Mouse (Mus musculus): ENCODE results near the gene Tmco4.
A peak's percentile ranks its signal among the peaks of the same experiment; 100 is the strongest.
"Not testable (repeated sequence)": the region's sequence is repeated elsewhere in the genome, so short reads cannot be mapped to it uniquely, and the experiment has no call there.

The Tmco4 gene

GRCm38 (mm10) chr4:138974540-138974939 lies 1.9 kb downstream of the Tmco4 start:
- not testable (repeated sequence) for DNase-seq

DNA sequence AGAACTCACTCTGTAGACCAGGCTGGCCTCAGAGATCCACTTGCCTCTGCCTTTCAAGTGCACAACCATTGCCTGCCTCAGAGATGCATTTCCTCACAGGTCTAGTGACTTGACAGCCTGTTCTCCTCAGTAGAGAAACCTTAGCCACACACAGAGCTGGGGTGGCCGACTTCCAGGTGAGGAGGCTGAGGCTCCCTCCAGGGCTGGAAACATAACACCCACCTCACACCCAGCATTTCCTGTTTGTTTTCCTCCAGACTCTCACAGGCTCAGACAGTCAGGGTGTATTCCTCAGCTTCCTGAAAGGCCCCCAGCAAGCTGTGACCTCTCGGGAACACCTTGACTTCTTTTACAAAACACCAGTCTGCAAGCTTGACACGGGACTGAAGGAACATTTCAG lies 2.5 kb downstream of the Tmco4 start:
- no peak for DNase-seq

DNA sequence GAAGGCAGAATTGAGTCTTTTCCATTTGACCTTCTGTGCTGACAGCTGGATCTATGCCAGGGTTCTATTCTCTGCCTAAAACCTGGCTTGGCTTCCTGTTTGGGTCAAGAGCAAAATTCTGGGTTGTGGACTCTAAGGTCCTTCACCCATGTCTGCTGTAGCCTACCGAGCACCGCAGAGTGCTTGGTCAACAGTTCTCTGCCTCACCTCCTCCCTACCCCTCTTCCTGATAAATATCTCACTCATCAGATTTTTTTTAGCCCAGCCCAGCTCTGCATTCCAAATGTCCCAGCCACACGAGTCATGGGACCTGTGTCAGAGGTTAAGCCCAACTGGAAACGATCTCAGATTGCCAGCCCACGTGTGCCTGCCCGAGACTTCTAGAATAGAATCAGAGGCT lies 3.4 kb downstream of the Tmco4 start:
- DNase-seq, result no peak

DNA sequence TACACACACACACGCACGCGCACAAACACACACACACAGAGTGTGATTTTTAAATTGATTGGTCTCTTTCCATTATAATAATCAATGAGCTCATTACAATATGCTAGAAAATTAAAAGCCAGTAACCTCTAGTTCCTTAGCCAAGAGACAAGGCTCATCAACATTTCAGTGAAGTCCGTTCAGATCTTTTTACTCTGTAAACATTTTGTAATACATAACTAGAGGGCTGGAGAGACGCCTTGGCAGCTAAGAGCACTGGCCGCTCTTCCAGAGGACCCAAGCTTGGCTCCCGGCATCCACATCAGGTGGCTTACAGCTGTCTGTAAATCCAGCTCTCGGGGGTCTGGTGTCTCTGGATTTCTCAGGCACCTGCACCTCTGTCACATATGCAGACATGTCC lies 7.3 kb downstream of the Tmco4 start:
- no peak for DNase-seq

GRCm38 (mm10) chr4:138980771-138981420 lies 8.2 kb downstream of the Tmco4 start:
- no peak for DNase-seq

DNA sequence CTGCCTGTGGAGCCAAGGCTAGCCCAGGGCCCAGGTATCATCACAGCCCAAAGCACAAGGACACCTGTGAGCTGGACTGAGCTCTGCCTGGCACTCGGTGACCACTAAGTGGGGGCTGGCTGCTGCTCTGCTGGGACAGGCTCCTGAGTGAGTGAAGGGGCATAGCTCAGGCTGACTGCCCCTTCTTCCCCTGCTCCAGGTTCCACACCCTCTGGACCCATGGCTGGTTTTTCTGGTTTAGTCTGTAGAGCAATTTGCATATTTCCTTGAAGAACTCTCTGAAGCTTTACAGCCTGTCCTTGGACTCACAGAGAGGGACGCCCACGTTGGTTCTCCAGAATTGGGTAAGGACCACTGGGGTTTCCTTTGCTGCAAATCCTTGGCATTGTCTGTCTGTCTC lies 10.7 kb downstream of the Tmco4 start:
- DNase-seq, result no peak

DNA sequence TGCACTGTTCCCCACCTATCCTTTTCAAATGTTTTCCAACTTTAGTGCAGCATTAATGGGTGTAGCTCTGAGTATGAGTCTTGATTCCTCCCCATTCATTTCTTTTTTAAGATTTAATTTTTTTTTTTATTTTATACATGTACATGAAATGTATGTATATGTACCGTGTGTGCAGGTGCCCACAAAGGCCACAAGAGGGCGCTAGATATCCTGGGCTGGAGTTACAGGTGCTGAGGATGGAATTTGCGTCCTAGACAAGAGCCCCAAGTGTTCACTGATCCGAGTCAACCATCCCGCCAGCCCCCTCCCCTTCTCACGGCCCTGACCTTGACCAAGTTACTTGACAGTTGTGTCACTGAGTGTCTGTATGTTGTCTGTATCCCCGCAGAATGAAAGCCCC lies 12.1 kb downstream of the Tmco4 start:
- no peak for DNase-seq

- DNase-seq, result no peak
Observed at GRCm38 (mm10) chr4:138986280-138986679, 13.6 kb downstream of the Tmco4 start.

DNA sequence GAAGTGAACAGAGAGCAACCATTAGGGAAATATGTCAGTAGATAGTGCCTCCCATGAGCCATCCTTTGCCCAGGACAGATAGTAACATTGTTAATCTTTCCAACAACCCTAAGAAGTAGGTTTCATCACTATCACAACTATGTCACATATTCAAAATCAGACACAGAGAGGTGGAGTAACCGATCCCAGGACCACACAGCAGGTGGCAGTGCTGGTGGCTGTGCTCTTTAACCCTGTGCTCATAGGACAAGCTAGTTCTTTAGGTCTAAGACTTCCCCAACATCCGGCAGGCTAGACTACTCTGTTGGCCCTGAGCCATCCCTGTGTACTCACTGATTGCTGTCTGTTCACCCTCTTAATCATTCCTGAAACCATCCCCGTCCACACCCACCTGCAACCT lies 21.7 kb downstream of the Tmco4 start:
- no peak for DNase-seq

GRCm38 (mm10) chr4:138996410-138996809 lies 23.7 kb downstream of the Tmco4 start:
- DNase-seq, result no peak

- DNase-seq, result no peak
Observed at GRCm38 (mm10) chr4:138997121-138997520, 24.4 kb downstream of the Tmco4 start.

- DNase-seq, result no peak
Observed at GRCm38 (mm10) chr4:138998611-138999010, 25.9 kb downstream of the Tmco4 start.

DNA sequence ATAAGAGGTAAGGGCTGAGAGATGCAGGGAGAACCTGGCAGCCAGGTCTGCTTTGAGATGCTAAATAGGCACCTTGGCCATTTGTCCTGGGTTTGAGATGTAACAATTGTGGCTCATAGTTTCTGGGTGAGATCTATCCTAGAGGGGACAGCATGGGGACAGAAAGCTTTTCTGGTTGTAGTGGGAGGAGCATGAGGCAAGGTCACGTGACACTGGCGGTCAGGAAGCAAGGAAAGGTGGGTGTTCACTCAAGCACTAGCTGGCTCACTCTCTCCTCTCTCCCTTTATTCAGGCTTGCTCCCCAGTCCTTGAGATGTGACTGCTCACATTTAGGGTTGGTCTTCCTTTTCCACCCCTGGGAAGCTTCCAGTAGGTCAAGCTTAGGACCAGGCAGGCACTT lies 28.3 kb downstream of the Tmco4 start:
- no peak for DNase-seq

DNA sequence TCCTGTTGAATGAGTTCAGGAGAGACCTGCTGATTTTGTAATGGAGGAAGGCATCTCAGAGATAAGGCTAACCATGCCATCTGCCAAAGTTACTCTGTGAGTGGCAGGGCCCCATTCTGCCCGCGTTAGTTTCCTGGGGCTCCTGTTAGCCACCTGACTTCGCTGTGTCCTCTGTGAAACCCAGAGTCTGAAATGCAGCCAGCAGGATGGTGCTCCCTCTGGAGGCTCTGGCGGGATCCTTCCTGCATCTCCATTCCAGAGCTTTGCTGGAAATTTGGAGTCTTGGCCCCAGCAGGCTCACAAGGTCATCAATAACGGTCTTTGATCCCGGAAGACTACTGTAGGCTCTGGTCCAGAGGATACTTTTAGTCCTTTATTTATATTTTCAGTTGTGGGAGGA lies 28.7 kb downstream of the Tmco4 start:
- peak in 1 of 2 experiments; percentile 14 for DNase-seq

DNA sequence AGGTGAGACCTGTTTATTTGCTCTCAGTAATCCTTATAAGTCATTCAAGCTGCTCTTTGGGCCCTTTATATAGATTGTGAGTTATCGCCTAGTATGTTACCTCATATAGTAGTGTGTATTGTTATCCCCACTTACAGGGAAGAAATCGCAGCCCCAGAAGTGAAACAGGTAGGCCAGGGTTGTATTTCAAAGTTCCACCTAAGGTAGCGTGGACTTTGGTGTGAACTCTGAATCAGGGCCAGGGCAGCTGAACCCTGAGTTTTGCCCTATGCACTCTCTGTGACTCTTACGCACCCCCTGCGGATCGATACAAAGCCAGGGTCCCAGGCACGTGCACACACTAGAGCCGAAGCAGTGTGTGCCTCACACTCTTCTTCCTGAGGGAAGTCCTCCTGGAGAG lies 31.4 kb downstream of the Tmco4 start:
- no peak for DNase-seq

GRCm38 (mm10) chr4:139005214-139005613 lies 32.5 kb downstream of the Tmco4 start:
- no peak for DNase-seq

- DNase-seq, result no peak
Observed at GRCm38 (mm10) chr4:139007353-139007752, 34.7 kb downstream of the Tmco4 start.

DNA sequence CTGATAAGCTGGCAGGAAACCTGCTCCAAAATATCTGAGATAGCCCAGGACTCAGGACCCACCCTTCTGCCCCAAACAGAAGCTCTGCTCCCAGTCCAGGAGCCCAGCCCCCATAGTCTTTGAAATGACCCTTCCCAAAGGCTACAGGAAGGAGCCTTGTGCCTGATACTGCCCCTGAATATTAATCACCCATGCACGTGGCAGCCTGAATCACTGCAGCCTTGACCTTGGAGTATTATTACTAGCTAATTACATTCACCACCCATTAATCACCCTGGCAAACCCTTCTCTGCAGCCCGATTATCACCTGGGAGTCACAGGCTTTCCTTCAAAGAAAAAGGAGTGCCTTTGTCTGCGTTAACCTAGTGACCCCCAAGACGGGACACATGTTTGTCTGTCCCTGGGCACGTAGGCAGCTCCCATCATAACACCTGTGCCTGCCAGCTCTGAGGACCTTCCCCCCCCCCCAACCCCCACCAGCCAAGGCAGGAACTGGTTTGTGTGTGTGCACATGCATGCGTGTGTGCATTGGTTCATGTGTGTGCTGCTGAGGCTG lies 35.4 kb downstream of the Tmco4 start:
- DNase-seq, result no peak

GRCm38 (mm10) chr4:139011201-139011702 lies 38.6 kb downstream of the Tmco4 start:
- DNase-seq, result no peak

DNA sequence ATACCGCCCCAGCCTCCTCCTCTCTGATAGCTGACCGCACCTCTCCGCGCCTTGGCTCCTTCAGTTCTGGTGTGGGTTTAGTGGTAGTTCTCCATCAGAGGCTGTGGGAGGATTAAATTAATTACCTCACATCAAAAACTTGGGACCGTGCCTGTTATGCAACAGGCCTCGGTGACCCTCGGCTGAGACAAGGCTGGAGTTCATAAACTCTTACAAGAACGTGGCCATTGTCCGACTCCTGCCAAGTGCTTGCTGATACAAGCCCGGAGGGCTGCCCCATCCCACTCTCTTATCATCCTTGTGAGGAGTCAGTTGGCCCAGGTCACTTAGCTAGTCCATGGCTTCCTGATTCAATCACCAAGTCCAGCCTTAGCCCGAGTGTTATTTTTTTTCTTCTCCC lies 40.6 kb downstream of the Tmco4 start:
- DNase-seq, result no peak

GRCm38 (mm10) chr4:139014793-139015192 lies 42.1 kb downstream of the Tmco4 start:
- DNase-seq, result no peak

DNA sequence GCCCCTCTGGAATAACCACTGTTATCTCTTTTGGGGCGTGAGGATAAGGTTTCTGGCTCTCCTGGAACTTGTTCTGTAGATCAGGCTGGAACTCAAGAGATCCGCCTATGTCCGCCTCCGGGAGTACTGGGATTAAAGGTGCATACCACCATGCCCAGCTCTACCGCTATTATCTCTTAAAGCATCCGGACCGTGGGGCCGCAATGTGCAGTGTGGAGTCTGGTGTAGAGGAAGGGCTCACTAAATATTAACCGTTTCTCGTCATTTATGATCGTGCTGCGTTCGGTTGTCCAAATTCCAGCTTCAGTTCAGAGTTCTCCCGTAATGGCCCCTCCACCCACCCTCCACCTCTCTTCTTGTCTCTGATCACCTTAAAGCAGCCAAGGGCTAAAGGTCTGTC lies 45.7 kb downstream of the Tmco4 start:
- DNase-seq, result no peak

DNA sequence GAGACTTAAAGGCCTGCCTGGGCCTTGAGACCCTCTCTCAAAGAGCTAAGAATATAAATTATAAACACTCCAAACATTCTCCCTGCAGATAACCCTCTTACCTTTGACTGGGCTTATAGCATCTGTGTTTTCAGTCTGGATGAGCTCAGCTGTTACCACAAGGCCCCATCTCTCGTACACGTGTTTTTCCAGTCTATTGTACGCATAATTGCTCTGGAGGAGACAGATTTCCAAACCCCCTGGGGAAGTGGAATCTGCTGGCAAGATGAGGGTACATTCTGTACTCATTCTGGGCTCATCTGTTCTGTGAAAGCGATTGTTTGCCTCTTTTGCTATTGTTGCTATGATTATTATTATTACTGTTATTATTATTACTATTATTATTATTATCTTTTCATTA lies 46.3 kb downstream of the Tmco4 start:
- DNase-seq, result no peak

GRCm38 (mm10) chr4:139019413-139019812 lies 46.7 kb downstream of the Tmco4 start:
- no peak for DNase-seq

DNA sequence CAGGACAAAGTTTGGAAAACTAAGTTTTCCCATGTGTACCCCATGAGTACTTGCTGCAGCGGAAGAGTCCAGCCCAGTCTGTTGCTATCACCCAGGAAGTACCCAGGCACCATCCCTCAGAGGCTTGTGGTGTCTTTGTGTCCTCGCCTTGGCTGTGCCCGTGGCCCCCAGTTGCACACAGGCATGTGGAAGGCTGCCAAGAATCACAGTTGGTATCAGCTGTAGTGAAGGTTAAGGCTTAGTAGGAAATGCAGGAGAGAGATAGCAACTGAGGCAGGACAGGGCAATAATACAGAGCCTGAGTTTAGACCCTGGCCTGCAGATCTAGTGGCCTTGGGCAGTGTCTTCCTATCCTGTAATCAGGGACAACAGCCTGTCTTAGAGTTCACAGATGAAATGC lies 47.7 kb downstream of the Tmco4 start:
- DNase-seq, result no peak
